Mouse (Mus musculus) cerebral cortex, adult 2 months (tissue): ENCODE measurements around the gene Efnb1.

ENCODE experiments used
- WGBS: fragments of 180-500 bp; shearing (Covaris S2); methylation state at CpG from one replicate; pipeline ENCODE4 v1.1.7; 2018; 5-methylcytosine and 5-hydroxymethylcytosine counted together

The Efnb1 gene

GRCm38 (mm10) chrX:99154358-99154757 lies 18.4 kb downstream of the Efnb1 start:
- 92% methylated on average over 5 of the region's 5 CpGs for WGBS

- 96% methylated on average over 8 of the region's 8 CpGs for WGBS
Measured at GRCm38 (mm10) chrX:99159020-99159419, 23.1 kb downstream of the Efnb1 start.

- WGBS = 70% methylated on average over 2 of the region's 2 CpGs
Measured at GRCm38 (mm10) chrX:99164111-99164510, 28.2 kb downstream of the Efnb1 start.

GRCm38 (mm10) chrX:99164855-99165368 lies 29.0 kb downstream of the Efnb1 start:
- 61% methylated on average over 4 of the region's 4 CpGs for WGBS

GRCm38 (mm10) chrX:99167014-99167413 lies 31.1 kb downstream of the Efnb1 start:
- whole genome bisulfite sequencing = 88% methylated on average over 1 of the region's 1 CpGs

- WGBS = 71% methylated on average over 7 of the region's 7 CpGs
Measured at GRCm38 (mm10) chrX:99167550-99167949, 31.6 kb downstream of the Efnb1 start.

- WGBS = 64% methylated on average over 5 of the region's 5 CpGs
Measured at GRCm38 (mm10) chrX:99172301-99172700, 36.4 kb downstream of the Efnb1 start.

- 76% methylated on average over 9 of the region's 9 CpGs for WGBS
Measured at GRCm38 (mm10) chrX:99185081-99185596, 49.2 kb downstream of the Efnb1 start.

GRCm38 (mm10) chrX:99186497-99187435 lies 50.8 kb downstream of the Efnb1 start:
- 60% methylated on average over 8 of the region's 10 CpGs for WGBS

GRCm38 (mm10) chrX:99191441-99192087 lies 55.6 kb downstream of the Efnb1 start:
- WGBS = 83% methylated on average over 10 of the region's 10 CpGs

GRCm38 (mm10) chrX:99196910-99197309 lies 61.0 kb downstream of the Efnb1 start:
- 52% methylated on average over 9 of the region's 9 CpGs for WGBS

GRCm38 (mm10) chrX:99198532-99198931 lies 62.6 kb downstream of the Efnb1 start:
- WGBS = 24% methylated on average over 5 of the region's 9 CpGs
